Comparison of ENCODE assay signal across 20 mouse cellular contexts in the genomic region with DNA sequence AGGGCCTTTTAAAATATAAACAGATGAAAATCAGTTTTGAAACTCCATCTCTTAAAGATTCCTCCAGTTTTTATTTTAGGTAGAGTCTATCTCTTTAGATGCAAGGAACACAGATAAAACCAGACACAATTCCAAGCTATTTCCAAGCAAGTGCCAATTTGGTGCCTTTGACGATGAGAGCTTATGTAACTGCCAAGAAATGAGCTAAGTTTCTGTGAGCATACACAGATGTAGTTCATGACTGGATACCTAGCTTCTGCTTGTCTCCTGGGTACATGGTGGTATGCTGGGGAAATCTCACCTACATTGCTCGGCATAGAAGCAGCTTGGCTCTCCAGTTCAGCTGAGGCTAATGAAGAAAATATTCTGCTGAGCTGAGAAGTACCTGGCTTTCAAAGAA.
DNase-seq lines count a peak whose midpoint lies in the region; ATAC-seq lines count a peak whose summit lies in the region.
"Had no signal": no experiment of that assay in that cellular context is flagged by ENCODE, and none has a peak within 500 bp of the region (broad histone marks: within the 10 kb centered on the region; RNA-seq: fewer than 3 reads in every experiment).

No protein-coding gene starts in this region.

- H3K27me3 ChIP-seq in heart, embryonic 12.5 days (replicated peaks): no peaks in the 10 kb centered on the region
- H3K27me3 ChIP-seq: embryonic facial prominence, embryonic 13.5 days; forebrain, embryonic 12.5 days; heart, embryonic 13.5 days; hindbrain, embryonic 12.5 days had no signal

- DNase-seq in frontal cortex, adult 2 months (ENCODE audit: extremely low spot score in 1 of 2, low spot score in 1 of 2): peak; percentile 34 to 45
- DNase-seq in frontal cortex, postnatal 25 days (ENCODE audit: low spot score in 2 of 2): no peak
- peak; percentile 16 for DNase-seq in left cerebral cortex, adult 11 months (ENCODE audit: low spot score)
- no peak for DNase-seq in left cerebral cortex, postnatal 10 days (ENCODE audit: extremely low spot score in 1 of 2, low spot score in 2 of 2)
- DNase-seq in brain, adult 2 months (ENCODE audit: low read depth, low spot score): peak; percentile 81
- peak; percentile 16 to 23 for DNase-seq in left cerebral cortex, postnatal 36 days (ENCODE audit: low spot score in 2 of 2)
- DNase-seq: adrenal gland, postnatal 10 days; cerebellum, adult 18-20 months; cerebellum, adult 9-11 months; cerebellum, postnatal 36 days; gastrocnemius, adult 2 months; gastrocnemius, postnatal 25 days; heart, postnatal 36 days had no signal

- H3K9ac ChIP-seq in heart, embryonic 12.5 days: no peak overlapping the region
- H3K9ac ChIP-seq: embryonic facial prominence, embryonic 13.5 days; forebrain, embryonic 12.5 days; heart, embryonic 13.5 days; hindbrain, embryonic 12.5 days had no signal

- H3K4me1 ChIP-seq in heart, embryonic 12.5 days (replicated peaks): no peaks in the 10 kb centered on the region
- H3K4me1 ChIP-seq: embryonic facial prominence, embryonic 13.5 days; forebrain, embryonic 12.5 days; heart, embryonic 13.5 days; hindbrain, embryonic 12.5 days had no signal

- no peak overlapping the region for H3K4me3 ChIP-seq in heart, embryonic 12.5 days
- H3K4me3 ChIP-seq: embryonic facial prominence, embryonic 13.5 days; forebrain, embryonic 12.5 days; gastrocnemius, adult 2 months; heart, embryonic 13.5 days; hindbrain, embryonic 12.5 days had no signal

- no peaks in the 10 kb centered on the region for H3K36me3 ChIP-seq in heart, embryonic 12.5 days
- H3K36me3 ChIP-seq: embryonic facial prominence, embryonic 13.5 days; forebrain, embryonic 12.5 days; heart, embryonic 13.5 days; hindbrain, embryonic 12.5 days had no signal

- no peak overlapping the region for H3K27ac ChIP-seq in heart, embryonic 12.5 days (ENCODE audit: poor library complexity, severe bottlenecking)
- H3K27ac ChIP-seq: embryonic facial prominence, embryonic 13.5 days; forebrain, embryonic 12.5 days; gastrocnemius, adult 2 months; heart, embryonic 13.5 days; hindbrain, embryonic 12.5 days had no signal

- H3K4me2 ChIP-seq in heart, embryonic 12.5 days: no peak overlapping the region
- H3K4me2 ChIP-seq: embryonic facial prominence, embryonic 13.5 days; forebrain, embryonic 12.5 days; heart, embryonic 13.5 days; hindbrain, embryonic 12.5 days had no signal

- H3K9me3 ChIP-seq in heart, embryonic 12.5 days (replicated peaks): no peaks in the 10 kb centered on the region
- H3K9me3 ChIP-seq: embryonic facial prominence, embryonic 13.5 days; forebrain, embryonic 12.5 days; heart, embryonic 13.5 days; hindbrain, embryonic 12.5 days had no signal

- 67% methylated on average over 2 of the region's 2 CpGs for WGBS in heart, embryonic 12.5 days

- ATAC-seq in heart, embryonic 12.5 days (ENCODE audit: insufficient number of reproducible peaks, low FRiP score): no peak
- ATAC-seq: forebrain, embryonic 16.5 days; hindbrain, embryonic 16.5 days had no signal

- intact Hi-C loops in left cerebral cortex, postnatal 10 days (cut with DNase I): no loop called here
- intact Hi-C loops in left cerebral cortex, postnatal 36 days (cut with DNase I): no loop called here

Comparison
In these comparisons a context has a peak if more than half of its experiments do, and no peak if none do; other contexts are left out.
1. DNase-seq: peak in frontal cortex, adult 2 months (2 of 2), left cerebral cortex, adult 11 months (single experiment), brain, adult 2 months (single experiment) and left cerebral cortex, postnatal 36 days (2 of 2); none in frontal cortex, postnatal 25 days (0 of 2) and left cerebral cortex, postnatal 10 days (0 of 2).